Mouse (Mus musculus): ENCODE results near the gene Dnah17. TPM values are rescaled to one million over a fixed set of nuclear protein-coding genes. Genes with fewer than 3 reads are reported as not detected.

Gene Dnah17
- polyA plus RNA-seq, 1 experiment from 2014 or later = 0.06 TPM

DNA sequence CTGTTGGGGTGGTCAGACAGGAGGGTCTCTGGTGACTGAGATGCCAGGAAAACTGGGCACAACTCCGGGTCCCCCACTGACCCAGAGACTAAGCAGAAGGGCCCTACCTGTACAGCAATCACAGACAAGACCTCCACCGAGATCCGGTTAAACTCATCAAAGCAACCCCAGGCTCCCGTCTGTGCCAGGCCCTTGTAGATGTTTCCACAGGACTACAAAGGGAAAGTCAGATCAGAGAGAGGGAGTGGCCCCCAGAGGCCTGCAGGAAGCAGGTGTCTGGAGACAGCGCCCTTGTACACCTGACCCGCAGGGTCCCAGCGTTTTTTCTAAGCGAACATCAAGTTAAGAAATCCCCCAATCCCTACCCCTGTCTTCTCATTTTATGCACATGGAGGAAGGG is 44.5 kb downstream of the Dnah17 start:
- 72% methylated on average over 8 of the region's 8 CpGs for WGBS
- H3K27ac ChIP-seq = no peak overlapping the region
- no peak overlapping the region for H3K4me2 ChIP-seq
- no peak overlapping the region for H3K4me3 ChIP-seq
- H3K9ac ChIP-seq = no peak overlapping the region
- no peaks in the 10 kb centered on the region for H3K9me3 ChIP-seq (replicated peaks)
- H3K27me3 ChIP-seq = peaks cover 7% of the 10 kb centered on the region
- ATAC-seq (replicated peaks; ENCODE audit: insufficient number of reproducible peaks, insufficient read depth, low FRiP score, low read depth) = no peak
- H3K36me3 ChIP-seq = no peaks in the 10 kb centered on the region
- peaks cover 9% of the 10 kb centered on the region for H3K4me1 ChIP-seq (replicated peaks)

DNA sequence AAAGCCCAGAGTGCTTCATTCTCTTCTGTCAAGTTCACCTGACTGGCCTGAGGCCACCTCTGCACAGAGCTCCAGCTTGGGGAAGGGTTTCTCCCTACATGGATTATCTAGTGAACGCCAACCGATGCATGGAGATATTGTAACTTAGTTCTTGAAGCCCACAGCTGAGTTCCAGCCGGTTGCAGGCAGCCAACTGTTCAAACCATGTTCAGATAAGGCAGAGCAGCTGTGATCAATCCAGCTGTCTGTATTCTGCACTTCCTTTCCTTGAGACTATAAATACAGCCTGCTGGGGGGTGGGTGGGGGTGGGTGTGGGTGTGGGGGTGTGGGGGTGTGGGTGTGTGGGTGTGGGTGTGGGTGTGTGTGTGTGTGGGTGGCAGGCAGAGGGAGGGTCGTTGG is 45.3 kb downstream of the Dnah17 start:
- H3K4me3 ChIP-seq = no peak overlapping the region
- no peak overlapping the region for H3K27ac ChIP-seq
- no peaks in the 10 kb centered on the region for H3K9me3 ChIP-seq (replicated peaks)
- no peak overlapping the region for H3K4me2 ChIP-seq
- WGBS = 22% methylated on average over 4 of the region's 4 CpGs
- H3K4me1 ChIP-seq (replicated peaks) = peaks cover 9% of the 10 kb centered on the region
- H3K36me3 ChIP-seq = no peaks in the 10 kb centered on the region
- H3K27me3 ChIP-seq = peaks cover 7% of the 10 kb centered on the region
- no peak overlapping the region for H3K9ac ChIP-seq
- ATAC-seq (replicated peaks; ENCODE audit: insufficient number of reproducible peaks, insufficient read depth, low FRiP score, low read depth) = no peak

DNA sequence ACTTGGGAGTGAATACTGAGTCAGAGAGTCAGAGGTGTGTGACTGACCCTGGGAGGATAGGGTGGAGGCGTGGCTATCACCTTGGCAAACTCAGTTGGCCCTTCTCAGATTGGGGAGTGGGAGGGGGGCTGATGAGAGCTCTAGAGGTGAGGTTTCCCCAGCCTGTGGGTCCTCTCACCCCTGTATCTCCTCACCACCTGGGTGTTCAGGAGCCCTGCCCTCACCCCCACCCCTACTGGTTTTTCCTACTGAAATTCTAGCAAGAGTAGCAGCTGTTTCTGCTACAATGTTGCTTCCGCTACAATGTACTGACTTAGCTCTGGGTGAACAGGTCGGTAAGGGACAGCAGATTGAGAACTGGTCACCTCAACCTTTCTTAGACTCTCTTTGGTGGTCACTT is 46.2 kb downstream of the Dnah17 start:
- Histone ChIP-seq H3K36me3 (no peaks in the 10 kb centered on the region), H3K4me1 (replicated peaks) (peaks cover 9% of the 10 kb centered on the region), H3K9me3 (replicated peaks) (no peaks in the 10 kb centered on the region), H3K4me3 (no peak overlapping the region), H3K9ac (no peak overlapping the region), H3K27me3 (peaks cover 7% of the 10 kb centered on the region), H3K4me2 (no peak overlapping the region), H3K27ac (no peak overlapping the region)
- ATAC-seq (replicated peaks; ENCODE audit: insufficient number of reproducible peaks, insufficient read depth, low FRiP score, low read depth) = no peak
- WGBS = 67% methylated on average over 3 of the region's 3 CpGs

DNA sequence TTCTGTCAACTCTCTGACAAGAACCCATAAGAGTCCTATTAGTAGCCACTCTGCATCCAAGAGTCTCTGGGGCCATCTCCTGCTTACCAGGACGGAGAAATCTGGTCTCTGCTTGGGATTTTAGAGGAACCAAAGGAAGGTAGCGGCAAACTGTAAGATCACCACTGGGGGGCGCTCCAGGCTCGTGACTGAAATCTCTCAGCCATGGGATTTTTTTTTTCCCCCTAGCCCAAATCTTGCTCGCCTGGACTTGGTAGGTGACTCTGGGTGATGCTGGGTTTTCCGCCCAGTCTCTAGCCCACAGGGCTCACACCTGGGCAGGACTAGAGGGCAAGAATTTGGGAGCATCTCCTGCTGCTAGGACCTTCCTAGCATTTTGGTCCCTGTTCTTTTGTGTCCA is 46.6 kb downstream of the Dnah17 start:
- H3K4me1 ChIP-seq (replicated peaks) = peaks cover 9% of the 10 kb centered on the region
- H3K9ac ChIP-seq = no peak overlapping the region
- no peak overlapping the region for H3K27ac ChIP-seq
- no peaks in the 10 kb centered on the region for H3K36me3 ChIP-seq
- H3K9me3 ChIP-seq (replicated peaks) = no peaks in the 10 kb centered on the region
- H3K4me3 ChIP-seq = no peak overlapping the region
- no peak overlapping the region for H3K4me2 ChIP-seq
- ATAC-seq (replicated peaks; ENCODE audit: insufficient number of reproducible peaks, insufficient read depth, low FRiP score, low read depth) = no peak
- H3K27me3 ChIP-seq = peaks cover 7% of the 10 kb centered on the region
- 9% methylated on average over 6 of the region's 6 CpGs for WGBS

DNA sequence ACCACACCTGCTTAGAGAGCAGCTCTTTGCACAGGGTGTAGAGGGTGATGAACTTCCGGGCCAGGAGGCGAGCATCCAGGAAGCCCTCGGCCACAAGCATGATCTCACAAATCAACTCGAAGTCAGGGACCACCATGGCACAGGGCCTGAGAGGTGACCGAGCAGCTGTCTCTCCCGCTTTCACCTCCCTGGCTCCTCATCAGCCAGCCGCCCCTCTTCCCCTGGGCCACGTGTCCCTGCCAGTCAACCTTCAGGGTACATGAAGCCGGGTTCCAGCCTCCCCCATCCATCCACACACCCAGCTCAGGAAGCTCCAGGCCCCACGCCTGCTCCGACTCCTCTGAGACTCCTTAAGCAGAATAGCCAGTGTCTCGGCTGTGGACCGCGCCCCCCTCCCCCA is 48.1 kb downstream of the Dnah17 start:
- H3K9ac ChIP-seq = no peak overlapping the region
- WGBS = 86% methylated on average over 14 of the region's 14 CpGs

DNA sequence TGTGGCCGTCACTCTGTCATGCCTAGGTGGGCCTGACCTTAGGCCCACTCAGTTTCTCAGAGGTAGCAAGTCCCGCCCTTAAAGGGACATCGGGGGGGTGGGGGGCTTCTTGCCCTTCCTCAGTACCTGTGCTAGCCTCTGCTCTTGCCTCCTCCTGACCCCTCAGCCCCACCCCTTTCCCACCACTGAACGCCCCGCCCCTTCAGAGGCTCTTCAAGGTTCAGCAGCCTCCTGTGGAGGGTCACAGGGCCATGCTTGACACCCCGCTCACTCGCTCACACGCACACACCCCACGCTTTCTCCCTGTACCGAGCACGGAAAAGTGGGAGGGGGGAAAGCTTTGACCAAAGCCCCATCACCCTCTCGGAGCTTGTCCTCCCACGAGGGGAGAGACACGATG is 50.7 kb downstream of the Dnah17 start:
- Histone ChIP-seq H3K4me1 (replicated peaks) (peaks cover 6% of the 10 kb centered on the region), H3K4me2 (no peak overlapping the region), H3K36me3 (no peaks in the 10 kb centered on the region), H3K27ac (no peak overlapping the region), H3K4me3 (no peak overlapping the region), H3K9ac (no peak overlapping the region), H3K9me3 (replicated peaks) (no peaks in the 10 kb centered on the region), H3K27me3 (no peaks in the 10 kb centered on the region; the same call in 1 of the 2 replicates)
- no peak for ATAC-seq (replicated peaks; ENCODE audit: insufficient number of reproducible peaks, insufficient read depth, low FRiP score, low read depth)
- 76% methylated on average over 14 of the region's 14 CpGs for WGBS

More for the DNA sequence above, 48.1 kb downstream of the Dnah17 start:
- peaks cover 9% of the 10 kb centered on the region for H3K4me1 ChIP-seq (replicated peaks)
- H3K36me3 ChIP-seq = no peaks in the 10 kb centered on the region
- no peak for ATAC-seq (replicated peaks; ENCODE audit: insufficient number of reproducible peaks, insufficient read depth, low FRiP score, low read depth)
- H3K4me2 ChIP-seq = no peak overlapping the region
- no peaks in the 10 kb centered on the region for H3K9me3 ChIP-seq (replicated peaks)
- H3K4me3 ChIP-seq = no peak overlapping the region
- peaks cover 7% of the 10 kb centered on the region for H3K27me3 ChIP-seq
- no peak overlapping the region for H3K27ac ChIP-seq

DNA sequence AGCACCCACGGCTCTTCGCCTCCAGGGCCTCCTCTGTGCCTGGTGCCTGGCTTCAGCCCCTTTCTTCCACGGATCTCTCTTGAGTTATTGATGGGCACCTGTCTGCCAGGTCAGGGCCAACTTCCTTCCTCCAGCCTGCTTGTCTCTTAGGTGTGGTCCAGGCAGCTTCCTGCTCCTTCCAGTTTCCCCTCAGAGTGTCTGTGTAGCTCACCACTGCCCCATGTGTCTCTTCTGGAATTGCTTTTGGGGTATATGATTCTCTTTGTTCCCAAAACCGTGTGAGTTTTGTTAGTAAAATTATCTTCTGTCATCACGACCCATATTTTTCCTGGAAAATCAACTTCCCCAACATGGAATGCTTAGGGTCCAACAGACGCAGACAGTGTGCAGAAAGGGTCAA is 53.5 kb downstream of the Dnah17 start:
- no peak overlapping the region for H3K27ac ChIP-seq
- 0 out of 2 replicates have a peak, but pooled peaks cover 5% of the 10 kb centered on the region for H3K4me1 ChIP-seq (replicated peaks)
- ATAC-seq (replicated peaks; ENCODE audit: insufficient number of reproducible peaks, insufficient read depth, low FRiP score, low read depth) = no peak
- no peak overlapping the region for H3K4me2 ChIP-seq
- H3K9ac ChIP-seq = no peak overlapping the region
- H3K27me3 ChIP-seq = peaks cover 3% of the 10 kb centered on the region; the same call in 1 of the 2 replicates
- no peak overlapping the region for H3K4me3 ChIP-seq
- H3K9me3 ChIP-seq (replicated peaks) = no peaks in the 10 kb centered on the region
- H3K36me3 ChIP-seq = no peaks in the 10 kb centered on the region
- 64% methylated on average over 6 of the region's 6 CpGs for WGBS

DNA sequence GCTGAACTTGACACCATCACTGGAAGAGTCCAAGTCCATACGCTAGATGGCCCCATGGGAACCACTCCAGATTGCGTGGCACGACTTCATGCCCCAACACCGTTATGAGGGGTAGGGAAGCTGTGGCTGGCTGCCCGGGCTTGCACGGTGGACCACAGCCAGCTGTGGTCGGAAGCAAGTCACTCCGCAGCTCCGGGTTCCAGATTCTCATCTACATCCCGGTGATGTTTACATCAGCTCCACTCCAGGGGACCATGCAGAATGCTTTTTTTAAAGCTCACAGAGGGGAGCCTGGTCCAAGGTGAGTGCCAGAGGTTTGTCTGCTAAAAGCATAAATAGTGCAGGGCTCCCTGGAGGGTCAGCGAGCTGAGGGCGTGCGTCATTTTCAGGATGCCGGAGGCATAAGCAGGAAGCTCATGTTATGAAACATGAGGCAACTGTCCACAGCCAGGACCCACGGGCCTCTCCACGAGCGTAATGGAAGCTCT is 55.4 kb downstream of the Dnah17 start:
- H3K27me3 ChIP-seq = 0 out of 2 replicates have a peak, but pooled peaks cover 3% of the 10 kb centered on the region
- peaks cover 14% of the 10 kb centered on the region for H3K4me1 ChIP-seq (replicated peaks)
- no peaks in the 10 kb centered on the region for H3K9me3 ChIP-seq (replicated peaks)
- no peak overlapping the region for H3K9ac ChIP-seq
- no peak overlapping the region for H3K4me2 ChIP-seq
- no peak overlapping the region for H3K27ac ChIP-seq
- 63% methylated on average over 17 of the region's 17 CpGs for WGBS
- ATAC-seq (replicated peaks; ENCODE audit: insufficient number of reproducible peaks, insufficient read depth, low FRiP score, low read depth) = no peak; the same call in 1 of the 2 replicates
- H3K36me3 ChIP-seq = no peaks in the 10 kb centered on the region
- no peak overlapping the region for H3K4me3 ChIP-seq

DNA sequence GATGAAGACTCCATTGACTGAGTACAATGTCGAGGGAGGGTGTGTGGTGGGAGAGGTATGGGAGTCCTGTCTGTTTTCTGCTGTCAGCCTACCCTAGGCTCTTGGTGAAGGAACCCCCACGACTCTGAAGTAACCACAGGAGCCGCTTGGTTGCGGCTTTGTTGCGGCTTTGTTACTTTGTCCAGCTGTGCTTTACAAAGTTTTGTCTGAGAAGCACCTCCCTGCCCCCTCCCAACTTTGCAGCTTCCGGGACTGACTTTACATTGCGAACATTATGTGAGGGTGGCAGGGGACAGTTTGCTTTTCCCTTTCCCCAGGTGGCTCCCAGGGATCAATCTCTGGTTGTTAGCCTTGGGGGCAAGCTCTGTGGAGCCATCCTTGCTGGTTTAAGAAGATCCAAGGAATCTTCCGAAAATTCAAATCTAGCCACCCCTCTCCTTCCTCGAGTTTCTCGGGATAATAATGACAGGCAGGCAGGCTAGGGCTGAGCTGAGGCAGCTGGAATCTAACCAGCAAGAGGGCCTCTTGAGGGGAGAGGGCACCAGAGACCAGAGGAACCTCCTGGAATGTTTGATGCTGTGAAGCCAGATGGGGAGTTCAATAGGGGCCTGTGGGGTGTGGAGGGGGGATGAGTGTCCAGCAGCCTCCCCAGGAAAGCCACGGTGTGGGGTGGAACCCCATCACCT is 59.1 kb downstream of the Dnah17 start:
- H3K4me1 ChIP-seq (replicated peaks) = peaks cover 14% of the 10 kb centered on the region
- 0 out of 2 replicates have a peak, but pooled peaks cover 3% of the 10 kb centered on the region for H3K27me3 ChIP-seq
- no peak overlapping the region for H3K4me3 ChIP-seq
- H3K9ac ChIP-seq = no peak overlapping the region
- H3K36me3 ChIP-seq = no peaks in the 10 kb centered on the region
- H3K9me3 ChIP-seq (replicated peaks) = no peaks in the 10 kb centered on the region
- ATAC-seq (replicated peaks; ENCODE audit: insufficient number of reproducible peaks, insufficient read depth, low FRiP score, low read depth) = no peak
- WGBS = 53% methylated on average over 11 of the region's 11 CpGs
- H3K27ac ChIP-seq = no peak overlapping the region
- no peak overlapping the region for H3K4me2 ChIP-seq

DNA sequence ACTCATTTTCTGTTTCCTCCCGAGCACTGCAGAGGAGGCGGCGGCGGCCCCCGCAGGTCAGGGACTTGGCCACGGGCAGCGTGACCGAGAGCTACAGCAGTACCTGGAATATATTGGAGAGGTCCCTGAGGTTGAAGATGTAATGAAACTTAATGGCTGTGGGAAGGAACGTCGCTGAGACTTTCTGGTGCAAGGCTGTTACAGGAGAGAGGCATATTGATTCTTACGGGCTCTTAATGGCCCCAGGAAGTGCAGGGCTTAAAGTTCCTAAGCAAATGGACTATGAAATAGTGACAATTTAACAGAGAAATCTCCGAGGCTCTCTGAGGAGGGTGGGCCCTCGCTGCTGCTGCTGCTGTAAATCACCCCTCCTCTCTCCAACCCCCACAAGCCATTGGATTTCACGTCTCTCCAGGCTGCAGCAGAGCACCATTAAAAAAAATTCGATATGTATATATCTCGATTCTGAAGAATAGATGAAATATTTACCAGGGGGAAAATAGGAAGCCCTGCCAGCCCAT is 61.6 kb downstream of the Dnah17 start:
- Histone ChIP-seq H3K9ac (no peak overlapping the region), H3K36me3 (no peaks in the 10 kb centered on the region), H3K4me2 (no peak overlapping the region), H3K27ac (no peak overlapping the region), H3K4me3 (no peak overlapping the region), H3K27me3 (0 out of 2 replicates have a peak, but pooled peaks cover 3% of the 10 kb centered on the region), H3K9me3 (replicated peaks) (no peaks in the 10 kb centered on the region), H3K4me1 (replicated peaks) (peaks cover 10% of the 10 kb centered on the region)
- 77% methylated on average over 16 of the region's 16 CpGs for WGBS
- ATAC-seq (replicated peaks; ENCODE audit: insufficient number of reproducible peaks, insufficient read depth, low FRiP score, low read depth) = no peak

DNA sequence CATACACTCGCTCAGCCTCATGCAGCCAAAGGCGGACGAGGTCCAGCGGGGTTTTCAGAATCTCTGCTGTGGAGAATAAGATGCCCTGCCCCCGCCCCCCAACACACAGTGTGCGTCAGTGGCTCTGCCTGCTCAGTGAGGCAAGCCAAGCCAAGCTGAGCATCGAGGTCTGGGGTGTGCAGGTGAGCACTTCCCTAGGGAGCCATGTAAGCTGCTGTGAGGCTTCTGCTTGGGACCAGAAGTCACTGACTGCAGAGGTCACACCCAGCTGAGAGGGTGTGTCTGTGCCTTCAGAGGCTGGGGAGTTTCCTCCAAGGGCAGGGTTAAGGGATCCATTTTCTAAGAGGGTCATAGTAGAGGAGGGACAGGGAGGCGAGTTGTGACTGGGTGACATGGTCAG is 62.8 kb downstream of the Dnah17 start:
- Histone ChIP-seq H3K36me3 (no peaks in the 10 kb centered on the region), H3K9me3 (replicated peaks) (no peaks in the 10 kb centered on the region), H3K27ac (no peak overlapping the region), H3K9ac (no peak overlapping the region), H3K27me3 (no peaks in the 10 kb centered on the region), H3K4me2 (no peak overlapping the region), H3K4me3 (no peak overlapping the region), H3K4me1 (replicated peaks) (peaks cover 10% of the 10 kb centered on the region)
- 84% methylated on average over 8 of the region's 8 CpGs for WGBS
- no peak for ATAC-seq (replicated peaks; ENCODE audit: insufficient number of reproducible peaks, insufficient read depth, low FRiP score, low read depth)

DNA sequence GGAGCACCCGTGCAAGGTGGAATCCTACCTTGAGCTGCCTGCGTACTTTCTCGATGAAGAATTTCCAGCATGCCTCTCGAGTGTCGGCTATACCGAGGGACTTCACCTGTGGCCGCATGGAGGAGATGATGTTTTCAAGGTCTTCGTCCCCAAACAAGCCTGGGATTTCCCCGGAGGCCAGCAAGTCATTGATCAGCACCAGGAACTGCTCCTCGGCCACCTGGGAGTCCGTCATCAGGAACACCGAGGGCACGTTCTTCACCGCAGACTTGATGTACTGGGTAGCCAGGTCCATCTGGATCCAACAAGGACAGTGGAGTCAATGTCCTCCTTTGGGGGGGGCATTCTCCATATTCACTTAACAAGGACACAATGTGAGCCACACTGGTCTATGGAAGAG is 70.4 kb downstream of the Dnah17 start:
- H3K9me3 ChIP-seq (replicated peaks) = no peaks in the 10 kb centered on the region
- H3K4me2 ChIP-seq = no peak overlapping the region
- ATAC-seq (replicated peaks; ENCODE audit: insufficient number of reproducible peaks, insufficient read depth, low FRiP score, low read depth) = no peak
- no peak overlapping the region for H3K9ac ChIP-seq
- no peak overlapping the region for H3K27ac ChIP-seq
- WGBS = 76% methylated on average over 14 of the region's 14 CpGs
- no peaks in the 10 kb centered on the region for H3K36me3 ChIP-seq
- H3K4me3 ChIP-seq = no peak overlapping the region
- H3K4me1 ChIP-seq (replicated peaks) = no peaks in the 10 kb centered on the region
- H3K27me3 ChIP-seq = 0 out of 2 replicates have a peak, but pooled peaks cover 6% of the 10 kb centered on the region
